Mouse (Mus musculus): Measurements from ENCODE around the gene B4galnt4. TPM values are rescaled to one million over a fixed set of nuclear protein-coding genes. Genes with fewer than 3 reads are reported as not detected.

Gene B4galnt4
- total RNA-seq, 2 experiments from 2014 or later, result not detected

GRCm38 (mm10) chr7:141040867-141041606 lies 19.9 kb upstream of the B4galnt4 start:
- no peak for ATAC-seq (replicated peaks; ENCODE audit: low FRiP score, poor library complexity, severe bottlenecking)

GRCm38 (mm10) chr7:141041661-141042060 lies 19.2 kb upstream of the B4galnt4 start:
- ATAC-seq (replicated peaks; ENCODE audit: low FRiP score, poor library complexity, severe bottlenecking), result peak; percentile 30; the same call in 1 of the 2 replicates

GRCm38 (mm10) chr7:141042539-141042938 lies 18.4 kb upstream of the B4galnt4 start:
- peak; percentile 61 for ATAC-seq (replicated peaks; ENCODE audit: low FRiP score, poor library complexity, severe bottlenecking)

- ATAC-seq (replicated peaks; ENCODE audit: low FRiP score, poor library complexity, severe bottlenecking), result peak; percentile 61
These were observed 13.8 kb upstream of the B4galnt4 start for GRCm38 (mm10) chr7:141046931-141047580.

GRCm38 (mm10) chr7:141047581-141048225 lies 13.2 kb upstream of the B4galnt4 start:
- ATAC-seq (replicated peaks; ENCODE audit: low FRiP score, poor library complexity, severe bottlenecking), result peak; percentile 33; the same call in 1 of the 2 replicates

- peak; percentile 71 for ATAC-seq (replicated peaks; ENCODE audit: low FRiP score, poor library complexity, severe bottlenecking)
These were observed 12.4 kb upstream of the B4galnt4 start for GRCm38 (mm10) chr7:141048226-141049218.

- no peak for ATAC-seq (replicated peaks; ENCODE audit: low FRiP score, poor library complexity, severe bottlenecking)
These were observed 11.6 kb upstream of the B4galnt4 start for GRCm38 (mm10) chr7:141049326-141049725.

- no peak for ATAC-seq (replicated peaks; ENCODE audit: low FRiP score, poor library complexity, severe bottlenecking)
These were observed 9.7 kb upstream of the B4galnt4 start for GRCm38 (mm10) chr7:141051060-141051685.

GRCm38 (mm10) chr7:141052016-141052415 lies 8.9 kb upstream of the B4galnt4 start:
- no peak for ATAC-seq (replicated peaks; ENCODE audit: low FRiP score, poor library complexity, severe bottlenecking)

- no peak for ATAC-seq (replicated peaks; ENCODE audit: low FRiP score, poor library complexity, severe bottlenecking)
These were observed 8.5 kb upstream of the B4galnt4 start for GRCm38 (mm10) chr7:141052421-141052820.

- ATAC-seq (replicated peaks; ENCODE audit: low FRiP score, poor library complexity, severe bottlenecking), result peak; percentile 31; the same call in 1 of the 2 replicates
These were observed 5.1 kb upstream of the B4galnt4 start for GRCm38 (mm10) chr7:141055785-141056184.

- ATAC-seq (replicated peaks; ENCODE audit: low FRiP score, poor library complexity, severe bottlenecking), result no peak
These were observed 3.9 kb upstream of the B4galnt4 start for GRCm38 (mm10) chr7:141056976-141057375.

GRCm38 (mm10) chr7:141057541-141057940 lies 3.4 kb upstream of the B4galnt4 start:
- no peak for ATAC-seq (replicated peaks; ENCODE audit: low FRiP score, poor library complexity, severe bottlenecking)

- ATAC-seq (replicated peaks; ENCODE audit: low FRiP score, poor library complexity, severe bottlenecking), result no peak
These were observed 2.1 kb upstream of the B4galnt4 start for GRCm38 (mm10) chr7:141058601-141059341.

GRCm38 (mm10) chr7:141059929-141060328 lies 975 bp upstream of the B4galnt4 start:
- ATAC-seq (replicated peaks; ENCODE audit: low FRiP score, poor library complexity, severe bottlenecking), result no peak

- no peak for ATAC-seq (replicated peaks; ENCODE audit: low FRiP score, poor library complexity, severe bottlenecking)
These were observed 377 bp downstream of the B4galnt4 start for GRCm38 (mm10) chr7:141061269-141061692.

GRCm38 (mm10) chr7:141062525-141062924 lies 1.6 kb downstream of the B4galnt4 start:
- no peak for ATAC-seq (replicated peaks; ENCODE audit: low FRiP score, poor library complexity, severe bottlenecking)

- ATAC-seq (replicated peaks; ENCODE audit: low FRiP score, poor library complexity, severe bottlenecking), result no peak
These were observed 2.4 kb downstream of the B4galnt4 start for GRCm38 (mm10) chr7:141063353-141063752.

Measured in erythroblast, adult 5-6 weeks (primary cell).